9 mouse cellular contexts compared by ENCODE assay signal in the genomic region with DNA sequence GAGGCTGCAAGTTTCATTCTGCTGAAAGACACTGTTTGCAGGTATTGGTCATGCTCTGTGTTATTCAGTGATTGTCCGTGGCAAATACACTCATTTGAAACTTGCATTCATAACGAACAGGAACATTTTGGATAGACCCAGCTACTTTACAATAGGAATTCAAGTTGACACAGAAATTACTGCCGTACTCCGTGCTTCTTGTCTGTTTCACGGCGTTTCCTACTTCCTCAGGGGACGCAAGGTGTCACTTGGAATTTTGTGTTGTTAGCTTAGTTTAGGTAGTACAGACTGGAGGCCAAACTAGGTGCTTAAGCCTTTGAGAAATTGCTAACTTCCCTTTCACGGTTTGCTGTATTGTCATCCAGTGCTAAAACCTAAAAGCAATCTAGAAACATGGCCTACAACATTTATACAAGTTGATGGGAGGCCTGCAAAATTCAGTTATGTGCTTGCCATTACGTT. TPM values are rescaled to one million over a fixed set of nuclear protein-coding genes. Genes with fewer than 3 reads are reported as not detected.
DNase-seq lines count a peak whose midpoint lies in the region; ATAC-seq and TF ChIP-seq lines count a peak whose summit lies in the region.
"Had no signal": no experiment of that assay in that cellular context is flagged by ENCODE, and none has a peak within 500 bp of the region (broad histone marks: within the 10 kb centered on the region; RNA-seq: fewer than 3 reads in every experiment).

No protein-coding gene starts in this region.

- H3K36me3 ChIP-seq in heart, embryonic 13.5 days = no peaks in the 10 kb centered on the region
- H3K36me3 ChIP-seq in E14TG2a.4 (ENCODE audit: insufficient read depth, low read length) = no peaks in the 10 kb centered on the region
- H3K36me3 ChIP-seq in forebrain, embryonic 13.5 days (ENCODE audit: poor library complexity, severe bottlenecking) = no peaks in the 10 kb centered on the region
- no peaks in the 10 kb centered on the region for H3K36me3 ChIP-seq in liver, embryonic 16.5 days (ENCODE audit: control insufficient read depth, insufficient read depth)

- ATAC-seq in heart, embryonic 13.5 days (ENCODE audit: extremely low read depth, insufficient number of reproducible peaks, low FRiP score, low TSS enrichment) = no peak
- no peak for ATAC-seq in forebrain, embryonic 13.5 days
- no peak for ATAC-seq in liver, embryonic 16.5 days (ENCODE audit: low read depth)

- no peak for TF ChIP-seq CTCF in E14TG2a.4 (conservative IDR thresholded peaks at IDR 0.05; ENCODE audit: low read length)

- intact Hi-C loops in gastrocnemius, postnatal 14 days (cut with DNase I; ENCODE audit: low total_unique reads) = no loop called here

- peak overlapping the region; percentile 96 for H3K9ac ChIP-seq in heart, embryonic 13.5 days
- H3K9ac ChIP-seq in forebrain, embryonic 13.5 days = peak overlapping the region; percentile 81; the same call in 1 of the 2 replicates
- H3K9ac ChIP-seq in liver, embryonic 16.5 days (ENCODE audit: low read depth, low read length) = peak overlapping the region; percentile 96

- H3K9me3 ChIP-seq in heart, embryonic 13.5 days = no peaks in the 10 kb centered on the region
- H3K9me3 ChIP-seq in E14TG2a.4 (ENCODE audit: low read length) = no peaks in the 10 kb centered on the region
- no peaks in the 10 kb centered on the region for H3K9me3 ChIP-seq in forebrain, embryonic 13.5 days (replicated peaks)
- no peaks in the 10 kb centered on the region for H3K9me3 ChIP-seq in liver, embryonic 16.5 days (replicated peaks; ENCODE audit: control insufficient read depth, low read length)

- peak overlapping the region; percentile 78 for H3K4me2 ChIP-seq in heart, embryonic 13.5 days
- peak overlapping the region; percentile 84 for H3K4me2 ChIP-seq in forebrain, embryonic 13.5 days
- peak overlapping the region; percentile 95 for H3K4me2 ChIP-seq in liver, embryonic 16.5 days (ENCODE audit: low read depth, low read length)

- H3K4me1 ChIP-seq in heart, embryonic 13.5 days = peaks cover 27% of the 10 kb centered on the region
- H3K4me1 ChIP-seq in E14TG2a.4 (replicated peaks; ENCODE audit: low read depth, low read length) = peaks cover 28% of the 10 kb centered on the region
- peaks cover 10% of the 10 kb centered on the region; the same call in 1 of the 2 replicates for H3K4me1 ChIP-seq in forebrain, embryonic 13.5 days
- H3K4me1 ChIP-seq in liver, embryonic 16.5 days (ENCODE audit: control insufficient read depth, low read depth, low read length) = peaks cover 12% of the 10 kb centered on the region

- H3K27ac ChIP-seq in heart, embryonic 13.5 days (replicated peaks) = no peak overlapping the region
- H3K27ac ChIP-seq in forebrain, embryonic 13.5 days = no peak overlapping the region
- H3K27ac ChIP-seq in liver, embryonic 16.5 days (ENCODE audit: low read length) = no peak overlapping the region

- peak overlapping the region; percentile 92 for H3K4me3 ChIP-seq in heart, embryonic 13.5 days
- H3K4me3 ChIP-seq in E14TG2a.4 (replicated peaks; ENCODE audit: low read length) = peak overlapping the region; percentile 92
- peak overlapping the region; percentile 81 for H3K4me3 ChIP-seq in forebrain, embryonic 13.5 days
- H3K4me3 ChIP-seq in liver, embryonic 16.5 days (ENCODE audit: low read depth, low read length) = peak overlapping the region; percentile 91

- no peak for DNase-seq in heart, adult 9 months (ENCODE audit: low spot score in 2 of 2)
- no peak for DNase-seq in layer of hippocampus, adult 18-20 months (ENCODE audit: low spot score in 2 of 2)
- DNase-seq in gastrocnemius, postnatal 14 days = no peak
- no peak for DNase-seq in yolk sac, embryonic 10.5 days (ENCODE audit: low spot score)

- no peaks in the 10 kb centered on the region for H3K27me3 ChIP-seq in heart, embryonic 13.5 days (replicated peaks)
- H3K27me3 ChIP-seq in E14TG2a.4 (ENCODE audit: insufficient read depth, low read length) = peaks cover 8% of the 10 kb centered on the region
- no peaks in the 10 kb centered on the region for H3K27me3 ChIP-seq in forebrain, embryonic 13.5 days
- H3K27me3 ChIP-seq in liver, embryonic 16.5 days (ENCODE audit: control insufficient read depth, insufficient read depth, low read depth, low read length) = no peaks in the 10 kb centered on the region

- WGBS in heart, embryonic 13.5 days = 51% methylated on average over 9 of the region's 9 CpGs
- WGBS in forebrain, embryonic 13.5 days = 66% methylated on average over 9 of the region's 9 CpGs
- 21% methylated on average over 9 of the region's 9 CpGs for WGBS in liver, embryonic 16.5 days (ENCODE audit: insufficient replicate concordance)

RNA-seq across cellular contexts. Expression of a gene that starts 1.2 kb away (rescaled TPM):
- polyA plus RNA-seq in heart, embryonic 13.5 days (2015; fragmentation: Nextera tagmentation; extraction: Ambion mirVana) = not detected in 2 replicates
- not detected in 2 replicates for polyA plus RNA-seq in forebrain, embryonic 13.5 days (2015; fragmentation: Nextera tagmentation; extraction: Ambion mirVana)
- polyA plus RNA-seq in liver, embryonic 16.5 days (2015; fragmentation: Nextera tagmentation; extraction: Ambion mirVana) = not detected in 2 replicates
- total RNA-seq in layer of hippocampus, adult 18-20 months (2021) = not detected
- total RNA-seq in gastrocnemius, postnatal 14 days (2021) = not detected
- total RNA-seq: left cerebral cortex, postnatal 25 days had no signal

RNA-seq across cellular contexts. Expression of a gene that starts 1.5 kb away (rescaled TPM):
- polyA plus RNA-seq in heart, embryonic 13.5 days (2015; fragmentation: Nextera tagmentation; extraction: Ambion mirVana) = 27.9 and 35.1 TPM in 2 replicates
- polyA plus RNA-seq in forebrain, embryonic 13.5 days (2015; fragmentation: Nextera tagmentation; extraction: Ambion mirVana) = 14.0 and 14.5 TPM in 2 replicates
- 18.8 and 19.2 TPM in 2 replicates for polyA plus RNA-seq in liver, embryonic 16.5 days (2015; fragmentation: Nextera tagmentation; extraction: Ambion mirVana)
- 10 to 100 TPM; 89.4 to 91.2 TPM for total RNA-seq in layer of hippocampus, adult 18-20 months (2021)
- 10 to 100 TPM; 20.5 to 21.2 TPM for total RNA-seq in gastrocnemius, postnatal 14 days (2021)
